8 mouse cellular contexts compared by ENCODE assay signal in the genomic region with DNA sequence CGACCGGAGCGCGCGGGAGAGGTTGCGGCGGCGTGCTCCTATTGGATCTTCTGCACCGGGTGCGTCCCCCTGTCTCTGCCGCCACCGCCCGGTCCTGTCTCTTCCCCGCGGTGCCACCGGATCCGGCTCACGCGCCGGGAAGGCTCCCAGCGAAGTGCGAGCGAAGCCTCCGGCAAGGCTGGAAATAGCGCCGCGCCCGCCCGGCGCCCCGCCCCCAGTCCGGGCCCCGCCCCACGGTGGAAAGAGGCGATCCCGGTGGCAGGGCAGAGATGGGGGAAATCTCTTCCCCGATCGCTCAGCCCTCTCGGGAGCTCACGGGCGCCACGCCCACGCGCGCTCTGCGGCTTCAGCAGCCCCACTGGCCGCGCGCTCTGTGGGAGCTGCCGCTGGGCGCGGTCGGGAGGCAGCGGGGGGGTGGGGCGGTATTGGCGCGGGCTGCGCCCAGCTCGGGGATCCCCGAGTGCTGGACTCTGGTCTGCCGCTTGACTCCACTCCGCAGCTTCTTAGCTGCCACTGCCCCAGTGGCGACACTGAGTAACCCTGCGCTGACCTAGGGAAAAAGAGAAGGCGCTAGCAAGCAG. TPM values are rescaled to one million over a fixed set of nuclear protein-coding genes. Genes with fewer than 3 reads are reported as not detected.
A peak's percentile ranks its signal among the peaks of the same experiment; 100 is the strongest.
DNase-seq lines count a peak whose midpoint lies in the region; ATAC-seq and TF ChIP-seq lines count a peak whose summit lies in the region.

TSS of gene Chst8 (minus strand) at position 181 of the 581 bp plus-strand sequence.

- 1% methylated on average over 49 of the region's 65 CpGs for WGBS in cerebellum, adult 2 months
- 1% methylated on average over 64 of the region's 65 CpGs for WGBS in liver, embryonic 15.5 days (ENCODE audit: insufficient replicate concordance)
- 0% methylated on average over 58 of the region's 65 CpGs for WGBS in neural tube, embryonic 14.5 days

- H3K4me2 ChIP-seq in liver, embryonic 15.5 days = peak within 1 kb of the TSS; percentile 68
- H3K4me2 ChIP-seq in neural tube, embryonic 14.5 days (ENCODE audit: low read depth, low read length) = peak within 1 kb of the TSS; percentile 85

- TF ChIP-seq POLR2A in cerebellum, adult 2 months (IDR thresholded peaks at IDR 0.05; ENCODE audit: borderline replicate concordance, insufficient read depth, low read length) = no peak

- peak within 1 kb of the TSS; percentile 74 to 75 for H3K4me3 ChIP-seq in ES-E14 (ENCODE audit: insufficient read depth in 1 of 2, low read depth in 1 of 2, low read length in 2 of 2, poor library complexity in 1 of 2, severe bottlenecking in 1 of 2)
- H3K4me3 ChIP-seq in cerebellum, adult 2 months (replicated peaks; ENCODE audit: insufficient read depth, low read depth, low read length) = peak within 1 kb of the TSS; percentile 6
- peak within 1 kb of the TSS; percentile 48 for H3K4me3 ChIP-seq in liver, embryonic 15.5 days (replicated peaks)
- H3K4me3 ChIP-seq in neural tube, embryonic 14.5 days (ENCODE audit: low read depth, low read length) = peak within 1 kb of the TSS; percentile 54

- in situ Hi-C loops in ES-E14 (cut with MboI; ENCODE audit: low sequenced_read_pairs in 2 of 2, unreplicated experiment in 2 of 2) = no loop called here

- H3K9me3 ChIP-seq in ES-E14 (ENCODE audit: control insufficient read depth, insufficient read depth, low read depth, low read length) = no peaks in the 10 kb centered on the region
- no peaks in the 10 kb centered on the region for H3K9me3 ChIP-seq in liver, embryonic 15.5 days (replicated peaks)
- H3K9me3 ChIP-seq in neural tube, embryonic 14.5 days (ENCODE audit: control insufficient read depth, low read length) = no peaks in the 10 kb centered on the region

- DNase-seq in ES-E14 (ENCODE audit: low read depth, low spot score) = peak; percentile 69
- DNase-seq in cerebellum, adult 2 months = peak; percentile 45 to 48
- DNase-seq in forelimb bud, embryonic 11.5 days (ENCODE audit: low read depth, low spot score) = peak; percentile 60
- DNase-seq in heart, postnatal 36 days = peak; percentile 71 to 76
- peak; percentile 75 to 78 for DNase-seq in layer of hippocampus, adult 18-20 months (ENCODE audit: low spot score in 2 of 2)
- DNase-seq in urinary bladder, postnatal 25 days (ENCODE audit: low spot score) = peak; percentile 59

- no peak within 1 kb of the TSS for H3K27ac ChIP-seq in ES-E14 (ENCODE audit: insufficient read depth, low read depth, low read length, poor library complexity, severe bottlenecking)
- no peak within 1 kb of the TSS for H3K27ac ChIP-seq in cerebellum, adult 2 months (ENCODE audit: insufficient read depth, low read length)
- H3K27ac ChIP-seq in liver, embryonic 15.5 days (replicated peaks) = no peak within 1 kb of the TSS
- peak within 1 kb of the TSS; percentile 34; the same call in 1 of the 2 replicates for H3K27ac ChIP-seq in neural tube, embryonic 14.5 days (ENCODE audit: low read depth, low read length)

- no peaks in the 10 kb centered on the region for H3K27me3 ChIP-seq in cerebellum, adult 2 months (ENCODE audit: control insufficient read depth, insufficient read depth, low read length)
- peaks cover 71% of the 10 kb centered on the region for H3K27me3 ChIP-seq in liver, embryonic 15.5 days
- peaks cover 5% of the 10 kb centered on the region; the same call in 1 of the 2 replicates for H3K27me3 ChIP-seq in neural tube, embryonic 14.5 days (ENCODE audit: control insufficient read depth, insufficient read depth, low read length)

- H3K36me3 ChIP-seq in ES-E14 (ENCODE audit: control insufficient read depth, insufficient read depth, low read length, poor library complexity, severe bottlenecking) = no peaks in the 10 kb centered on the region
- H3K36me3 ChIP-seq in liver, embryonic 15.5 days (replicated peaks) = no peaks in the 10 kb centered on the region
- no peaks in the 10 kb centered on the region for H3K36me3 ChIP-seq in neural tube, embryonic 14.5 days (ENCODE audit: control insufficient read depth, insufficient read depth, low read length)

- TF ChIP-seq CTCF in cerebellum, adult 2 months (IDR thresholded peaks at IDR 0.05; ENCODE audit: borderline replicate concordance, insufficient read depth, low read depth, low read length) = no peak

- peak within 1 kb of the TSS; percentile 70 for H3K9ac ChIP-seq in ES-E14 (ENCODE audit: insufficient read depth, low read depth, low read length, poor library complexity, severe bottlenecking)
- no peak within 1 kb of the TSS for H3K9ac ChIP-seq in liver, embryonic 15.5 days
- H3K9ac ChIP-seq in neural tube, embryonic 14.5 days (replicated peaks; ENCODE audit: low read depth, low read length) = peak within 1 kb of the TSS; percentile 59

- intact Hi-C loops in heart, postnatal 36 days (cut with DNase I) = no loop called here

- peak; percentile 52; the same call in 1 of the 2 replicates for ATAC-seq in liver, embryonic 15.5 days (ENCODE audit: insufficient read depth)
- ATAC-seq in neural tube, embryonic 14.5 days (ENCODE audit: low read depth) = peak; percentile 81

- peaks cover 0 to 3% of the 10 kb centered on the region in 2 experiments; a peak in 3 of 4 replicates for H3K4me1 ChIP-seq in ES-E14 (ENCODE audit: control insufficient read depth in 2 of 2, insufficient read depth in 2 of 2, low read length in 2 of 2, poor library complexity in 1 of 2)
- H3K4me1 ChIP-seq in cerebellum, adult 2 months (ENCODE audit: control insufficient read depth, insufficient read depth, low read length) = 0 out of 2 replicates have a peak, but pooled peaks cover 5% of the 10 kb centered on the region
- peaks cover 11% of the 10 kb centered on the region; the same call in 1 of the 2 replicates for H3K4me1 ChIP-seq in liver, embryonic 15.5 days (replicated peaks)
- H3K4me1 ChIP-seq in neural tube, embryonic 14.5 days (ENCODE audit: control insufficient read depth, insufficient read depth, low read length) = peaks cover 14% of the 10 kb centered on the region; the same call in 1 of the 2 replicates

TF ChIP-seq in ES-E14, 5 proteins besides CTCF, POLR2A, EP300 and RAD21:
- no peak for TF ChIP-seq ZNF384 (IDR thresholded peaks at IDR 0.05; ENCODE audit: low read depth, low read length)
- TF ChIP-seq HCFC1 (IDR thresholded peaks at IDR 0.05; ENCODE audit: borderline replicate concordance, insufficient read depth, low read length) = peak; percentile 35; the same call in 1 of the 2 replicates
- TF ChIP-seq CHD2 (IDR thresholded peaks at IDR 0.05; ENCODE audit: low read depth, low read length) = no peak
- TF ChIP-seq MAFK (IDR thresholded peaks at IDR 0.05; ENCODE audit: insufficient read depth, low read depth, low read length) = no peak
- no peak for TF ChIP-seq ZC3H11A (IDR thresholded peaks at IDR 0.05; ENCODE audit: borderline replicate concordance, low read depth, low read length)

RNA-seq across cellular contexts. Expression of gene Chst8, which starts in this region (rescaled TPM):
- total RNA-seq in ES-E14 (2012; rRNA removed) = 2.7 and 3.5 TPM in 2 replicates
- polyA plus RNA-seq in cerebellum, adult 2 months (2012; rRNA removed) = 29.5 and 30.1 TPM in 2 replicates
- under 1 TPM in 1 of 2 experiments, not detected in 1; 0.24 TPM for total RNA-seq in heart, postnatal 36 days (2021)
- 10 to 100 TPM; 27.6 to 44.7 TPM for total RNA-seq in layer of hippocampus, adult 18-20 months (2021)
- 0.36 and 0.69 TPM in 2 replicates for polyA plus RNA-seq in liver, embryonic 15.5 days (2015; fragmentation: Nextera tagmentation; extraction: Ambion mirVana)
- polyA plus RNA-seq in neural tube, embryonic 14.5 days (2014; fragmentation: Nextera tagmentation; extraction: Ambion mirVana) = 9.7 and 16.9 TPM in 2 replicates

Comparison
In these comparisons a context has a peak if more than half of its experiments do, and no peak if none do; other contexts are left out.
1. Peak in DNase-seq in heart, postnatal 36 days; RNA of the gene not detected or under 1 TPM.
2. Peak in ATAC-seq, H3K4me3 ChIP-seq and H3K4me2 ChIP-seq in liver, embryonic 15.5 days; RNA of the gene not detected or under 1 TPM.
3. H3K4me3 ChIP-seq: peak in every context shown above with its lines; median percentile 74 in ES-E14; 54 in neural tube, embryonic 14.5 days; 48 in liver, embryonic 15.5 days; 6 in cerebellum, adult 2 months.